Mouse (Mus musculus) adrenal gland (tissue): ENCODE results near the gene Rfng.
"Not testable (repeated sequence)": the region's sequence is repeated elsewhere in the genome, so short reads cannot be mapped to it uniquely, and the experiment has no call there.

Source experiments
- intact Hi-C: fragments of 180-260 bp; cut with DNase I; formaldehyde crosslinking; loops from one replicate; pipeline ENCODE4 v1.15.1; 2025

Gene Rfng

DNA sequence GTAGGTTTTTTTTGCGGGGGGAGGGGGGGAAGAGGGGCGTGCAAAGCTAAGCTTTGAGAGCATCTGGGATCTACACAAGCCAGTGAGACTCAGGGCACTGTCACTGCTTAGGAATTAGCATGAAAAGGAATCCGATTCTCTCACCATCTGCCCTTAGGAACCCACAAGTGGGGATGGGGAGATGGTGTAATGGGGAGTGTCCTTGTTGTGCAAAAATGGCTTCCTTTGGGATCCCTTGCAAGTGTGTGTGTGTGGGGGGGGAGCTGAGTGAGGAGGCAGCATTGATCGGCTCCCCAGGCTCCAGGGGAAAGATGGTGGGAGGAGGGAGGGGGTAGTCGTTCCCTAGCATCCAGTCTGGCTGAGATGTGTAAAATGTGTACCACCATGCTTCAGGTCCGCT lies 6.9 kb downstream of the Rfng start:
- intact Hi-C loops: loop anchor here (5.0 kb wide), 1 partner anchor 120 kb away; no protein-coding TSS in a partner anchor

GRCm38 (mm10) chr11:120775774-120776469 lies 8.1 kb downstream of the Rfng start:
- intact Hi-C loops: loop anchor here (1.0 to 5.0 kb wide), 2 partner anchors 55 to 119 kb away; partner anchors contain the start of gene Rac3

DNA sequence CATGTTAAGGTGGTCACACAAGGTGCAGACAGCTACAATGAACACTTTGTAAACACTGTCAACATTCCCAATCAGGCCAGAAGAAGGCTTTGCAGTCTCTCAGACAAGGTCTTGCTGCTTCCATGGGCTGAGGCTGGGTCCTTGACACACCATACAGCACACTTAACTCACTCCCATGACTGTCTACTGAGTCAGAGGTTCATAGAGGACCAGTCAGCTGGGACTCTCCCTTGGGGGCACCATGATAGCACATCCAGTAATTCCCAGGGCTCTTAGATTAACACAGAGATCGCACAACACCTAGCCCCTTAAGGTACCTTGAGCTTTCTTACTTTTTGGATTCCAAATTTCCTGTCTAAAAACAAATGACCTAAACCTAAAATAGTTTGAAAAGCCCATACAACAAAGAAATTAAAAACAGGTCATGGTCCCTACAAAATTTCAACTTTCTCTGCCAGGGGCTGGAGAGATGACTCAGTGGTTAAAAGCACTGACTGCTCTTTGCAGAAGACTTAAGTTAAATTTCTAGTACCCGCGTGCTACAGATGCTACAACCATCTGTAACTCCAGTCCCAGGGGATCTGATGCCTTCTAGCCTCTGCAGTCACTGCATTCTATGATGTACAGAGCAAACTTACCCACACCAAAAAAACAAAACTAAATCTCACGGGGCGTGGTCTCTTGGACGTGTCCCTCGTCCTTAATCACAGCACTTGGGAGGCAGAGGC lies 10.4 kb downstream of the Rfng start:
- intact Hi-C loops: no loop called here

GRCm38 (mm10) chr11:120772749-120773148 lies 11.3 kb downstream of the Rfng start:
- intact Hi-C loops: no loop called here

GRCm38 (mm10) chr11:120768206-120768605 lies 15.8 kb downstream of the Rfng start:
- intact Hi-C loops: no loop called here

DNA sequence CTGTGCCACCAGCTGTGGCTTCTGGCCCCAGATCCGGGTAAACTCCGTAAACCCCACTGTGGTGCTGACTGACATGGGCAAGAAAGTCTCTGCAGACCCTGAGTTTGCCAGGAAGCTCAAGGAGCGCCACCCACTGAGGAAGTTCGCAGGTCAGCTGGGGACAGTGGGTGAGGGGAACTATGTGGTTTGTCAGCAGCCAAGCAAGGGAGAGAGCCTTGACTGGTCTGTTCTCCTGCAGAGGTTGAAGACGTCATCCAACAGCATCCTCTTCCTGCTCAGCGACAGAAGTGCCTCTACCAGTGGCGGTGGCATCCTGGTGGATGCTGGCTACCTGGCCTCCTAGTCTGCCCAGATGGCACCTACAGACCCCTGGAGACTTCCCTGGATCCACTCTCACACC lies 17.0 kb downstream of the Rfng start:
- intact Hi-C loops: not testable (repeated sequence)

GRCm38 (mm10) chr11:120763121-120763999 lies 20.6 kb downstream of the Rfng start:
- intact Hi-C loops: not testable (repeated sequence)

- intact Hi-C loops: not testable (repeated sequence)
Observed at GRCm38 (mm10) chr11:120762672-120763041, 21.4 kb downstream of the Rfng start, which contains the start of gene Hmga1b. Gene Hmga1b, plus strand, starts transcription at chr11:120762794.

DNA sequence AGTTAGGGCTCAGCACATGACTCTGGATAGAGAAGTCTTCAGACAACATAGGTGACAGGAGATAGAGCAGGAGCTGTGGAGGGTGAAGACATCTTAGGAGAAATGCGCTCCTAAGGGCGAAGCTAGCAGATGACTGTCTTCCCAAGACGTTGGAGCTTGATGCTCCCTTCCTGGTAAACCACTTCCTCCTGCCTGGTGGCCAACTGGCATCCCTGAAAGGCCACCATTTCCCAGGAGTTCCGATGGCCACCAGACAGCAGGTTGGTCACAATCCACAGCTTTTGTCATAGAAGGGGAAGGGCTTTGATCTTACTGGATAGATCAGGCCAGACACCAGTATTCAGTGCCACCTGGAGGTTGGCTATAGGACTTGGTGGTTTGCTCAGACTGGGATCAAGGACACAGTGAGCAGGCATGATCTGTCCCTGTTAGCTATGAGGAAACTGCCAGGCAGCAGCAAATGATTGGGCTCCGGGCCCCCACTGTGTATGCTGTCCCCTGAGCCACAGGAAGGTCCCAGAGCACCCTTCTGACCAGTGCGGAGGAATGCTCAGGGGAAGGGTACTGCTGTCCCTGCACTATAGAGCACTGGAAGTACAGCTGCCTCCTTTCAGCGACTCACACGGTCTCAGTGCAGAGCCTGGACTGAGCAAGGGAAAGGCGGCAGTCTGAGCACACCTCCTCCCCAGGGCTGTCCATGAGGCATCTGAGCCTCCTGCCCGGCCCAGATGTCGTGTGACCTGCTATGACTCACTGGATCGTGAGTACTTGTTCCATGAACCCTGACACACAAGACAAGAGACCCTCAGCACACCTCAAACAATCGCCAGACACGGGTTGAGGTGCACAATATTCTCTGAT lies 22.0 kb downstream of the Rfng start:
- intact Hi-C loops: no loop called here

DNA sequence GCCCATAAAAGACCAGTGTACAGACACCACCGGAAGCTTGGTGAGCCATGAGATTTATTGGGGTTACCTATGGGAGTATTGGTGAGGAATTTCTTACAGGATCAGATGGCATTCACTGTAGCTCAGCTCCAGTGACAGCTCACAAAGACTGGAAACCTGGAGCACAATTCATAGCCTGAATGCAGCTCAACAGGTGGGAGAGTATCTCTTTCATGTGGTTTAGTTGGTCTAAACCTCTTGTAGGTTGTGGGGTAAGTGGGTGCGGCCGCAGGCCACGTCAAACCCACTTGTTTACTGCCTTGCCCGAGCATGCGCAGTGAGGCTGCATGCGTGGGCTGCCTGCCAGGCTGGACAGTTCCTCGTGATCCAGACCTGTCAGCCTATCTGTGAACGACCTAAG lies 23.8 kb downstream of the Rfng start:
- intact Hi-C loops: no loop called here

GRCm38 (mm10) chr11:120751606-120752005 lies 32.4 kb downstream of the Rfng start:
- intact Hi-C loops: no loop called here

DNA sequence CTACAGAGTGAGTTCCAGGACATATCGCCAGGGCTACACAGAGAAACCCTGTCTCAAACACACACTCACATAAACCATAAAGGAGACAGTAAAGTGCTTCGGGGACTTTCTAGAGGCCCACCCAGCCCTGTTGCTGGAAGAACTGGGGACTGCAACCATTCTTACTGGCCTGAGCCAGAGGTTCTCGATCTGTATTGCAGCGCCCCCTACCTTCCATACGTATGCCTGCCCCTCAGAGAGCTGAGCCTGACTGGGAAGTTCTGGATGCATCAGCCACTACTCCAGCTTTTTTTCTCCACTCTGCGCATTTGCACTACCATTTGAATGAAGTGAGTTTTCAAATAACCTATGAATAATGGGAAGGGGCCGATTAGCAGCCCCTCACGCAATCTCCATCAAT lies 34.6 kb downstream of the Rfng start:
- intact Hi-C loops: no loop called here

DNA sequence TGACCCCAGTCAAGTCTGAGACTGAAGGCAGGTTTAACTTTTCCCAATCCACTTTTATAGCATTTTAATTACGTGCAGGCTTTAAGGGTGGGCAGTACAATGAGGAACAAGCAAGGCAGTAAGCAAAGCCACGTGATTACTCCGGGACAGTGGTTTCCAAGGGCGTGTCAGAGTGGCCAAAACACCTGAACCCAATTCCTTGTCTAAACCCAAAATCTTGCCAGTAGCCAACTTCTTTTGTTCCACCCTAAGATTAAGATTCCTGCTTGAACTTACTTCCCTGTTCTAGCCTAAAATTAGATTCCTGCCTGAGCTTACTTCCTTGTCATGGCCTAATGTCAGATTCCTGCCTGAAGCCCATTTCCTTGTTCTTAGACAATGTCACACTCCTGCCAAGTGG lies 36.0 kb downstream of the Rfng start:
- intact Hi-C loops: no loop called here

DNA sequence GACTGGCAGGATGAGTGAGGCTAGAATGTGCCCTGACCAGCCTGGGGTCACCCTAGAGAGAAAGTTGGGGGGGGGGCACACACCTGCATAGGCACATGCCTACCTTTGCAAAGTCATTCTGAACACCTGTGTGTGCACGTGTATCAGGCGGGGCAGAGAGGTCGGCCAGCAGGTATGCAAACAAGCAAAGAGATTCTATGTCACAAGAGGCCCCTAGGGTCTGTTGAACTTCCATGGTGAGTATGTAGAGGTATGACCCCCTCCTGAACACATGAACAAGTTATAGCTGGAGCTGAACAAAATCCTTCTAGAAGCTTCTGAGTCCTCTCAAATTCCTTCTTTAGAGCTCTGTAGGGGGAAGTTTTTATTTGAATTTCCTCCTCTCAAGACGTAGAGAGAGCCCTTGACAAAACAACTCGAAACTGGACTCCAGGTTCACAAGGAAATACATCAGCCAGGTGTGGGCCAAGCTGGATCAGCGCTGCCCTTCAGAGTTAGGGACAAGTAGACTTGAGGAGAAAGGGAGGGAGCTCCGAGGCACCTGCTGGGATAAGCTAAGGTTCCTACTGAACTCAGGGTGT lies 39.8 kb downstream of the Rfng start:
- intact Hi-C loops: no loop called here

GRCm38 (mm10) chr11:120740981-120741380 lies 43.0 kb downstream of the Rfng start:
- intact Hi-C loops: no loop called here

- intact Hi-C loops: no loop called here
Observed at GRCm38 (mm10) chr11:120736424-120736823, 47.6 kb downstream of the Rfng start.

DNA sequence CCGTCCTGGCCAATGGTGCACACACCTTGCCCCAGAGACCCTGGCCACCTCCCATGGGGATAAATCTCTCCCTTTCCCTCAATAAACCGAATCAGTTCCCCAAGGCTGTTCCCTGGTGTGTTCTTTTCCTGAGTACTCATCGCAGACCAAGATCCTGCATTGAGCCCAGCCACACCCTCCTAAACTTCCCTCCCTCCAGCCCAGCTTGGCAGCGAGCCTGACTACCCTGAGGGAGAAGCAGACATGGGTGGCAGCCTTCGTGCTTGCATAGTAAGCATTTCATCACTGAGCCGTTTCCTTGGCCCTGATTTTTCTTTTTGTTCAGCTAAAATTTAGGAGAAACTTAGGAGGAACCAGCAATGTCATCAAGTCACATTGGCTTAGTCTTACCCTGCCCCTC lies 50.5 kb downstream of the Rfng start:
- intact Hi-C loops: no loop called here

DNA sequence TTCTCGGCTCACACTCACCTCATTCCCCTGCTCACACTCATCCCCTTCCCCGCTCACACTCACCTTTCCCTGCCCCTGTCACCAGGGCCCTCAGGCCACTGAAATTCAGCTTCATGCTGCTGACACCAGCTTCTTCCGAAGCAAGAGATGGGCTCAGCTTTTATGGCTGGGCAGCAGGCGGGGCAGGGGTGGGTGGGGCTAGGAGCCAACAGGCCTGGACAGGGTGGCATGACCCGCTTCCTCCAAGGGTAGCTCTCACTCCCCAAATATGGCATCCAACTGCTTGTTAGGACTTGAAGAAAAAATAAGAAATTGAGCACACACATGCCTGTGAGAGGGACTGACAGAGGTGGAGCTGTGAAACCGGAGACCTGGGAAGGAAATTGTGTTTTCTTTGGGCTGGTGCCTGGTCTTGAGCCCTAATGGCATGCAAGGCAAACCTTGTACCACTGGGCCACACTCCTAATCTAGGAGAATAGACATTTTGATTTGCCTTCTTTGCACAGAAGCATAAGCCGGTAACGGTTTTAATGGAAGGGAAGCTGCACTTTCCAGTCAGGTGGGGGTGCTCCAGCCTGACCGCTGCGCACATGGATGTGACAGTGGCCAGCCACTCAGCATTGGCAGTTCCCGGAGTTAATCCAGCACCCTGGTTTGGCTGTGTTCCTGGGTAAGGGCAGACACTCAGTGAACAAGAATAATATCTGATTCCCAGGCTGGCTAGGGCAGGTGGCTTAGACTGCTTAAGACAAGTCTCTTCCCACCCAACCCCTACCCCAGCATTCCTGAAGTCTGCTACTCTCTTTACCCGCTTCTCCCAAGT lies 51.9 kb downstream of the Rfng start, which contains the start of gene Cbr2:
Cbr2 (minus strand) TSS at position 257 of the 823 bp plus-strand sequence.
- intact Hi-C loops: no loop called here

- intact Hi-C loops: no loop called here
Observed at GRCm38 (mm10) chr11:120731395-120731794, 52.6 kb downstream of the Rfng start.
